Mouse (Mus musculus) forebrain, embryonic 16.5 days (tissue): ENCODE data around the gene Taf8. TPM values are rescaled to one million over a fixed set of nuclear protein-coding genes. Genes with fewer than 3 reads are reported as not detected.

Source experiments
- ATAC-seq: fragments of 200-750 bp; cut with Nextera tagmentation; 2 replicates; pipeline ENCODE4 v1.8.0; 2017; ENCODE audit warnings: mild to moderate bottlenecking, moderate library complexity
- H3K27ac ChIP-seq: fragments of 300-500 bp; sonication (generic); 2 replicates; pipeline ENCODE4 v1.5.1; 2014; ENCODE audit warnings: low read length, control low read depth
- H3K27me3 ChIP-seq: fragments of 300-500 bp; sonication (generic); replicated peaks from 2 replicates; pipeline ENCODE4 v1.6.1; 2014; ENCODE audit warnings: low read length; ENCODE audit not compliant: control insufficient read depth, insufficient read depth
- H3K36me3 ChIP-seq: fragments of 300-500 bp; sonication (generic); 2 replicates; pipeline ENCODE4 v1.6.1; 2014; ENCODE audit not compliant: control insufficient read depth, insufficient read depth
- H3K4me1 ChIP-seq: fragments of 300-500 bp; sonication (generic); replicated peaks from 2 replicates; pipeline ENCODE4 v1.6.1; 2014; ENCODE audit warnings: low read length; ENCODE audit not compliant: control insufficient read depth, insufficient read depth
- H3K4me2 ChIP-seq: fragments of 300-500 bp; sonication (generic); 2 replicates; pipeline ENCODE4 v1.6.1; 2014; ENCODE audit warnings: mild to moderate bottlenecking, low read length, control low read depth
- H3K4me3 ChIP-seq: fragments of 300-500 bp; sonication (generic); replicated peaks from 2 replicates; pipeline ENCODE4 v1.5.1; 2014; ENCODE audit warnings: mild to moderate bottlenecking, low read length, control low read depth
- H3K9ac ChIP-seq: fragments of 300-500 bp; sonication (generic); replicated peaks from 2 replicates; pipeline ENCODE4 v1.6.1; 2014; ENCODE audit warnings: low read depth, low read length, control low read depth
- H3K9me3 ChIP-seq: fragments of 300-500 bp; sonication (generic); 2 replicates; pipeline ENCODE4 v1.6.1; 2016; ENCODE audit warnings: low read length; ENCODE audit not compliant: control insufficient read depth
- WGBS: fragments of 180-500 bp; shearing (Covaris S2); extraction: QIAGEN DNeasy Blood & Tissue Kit; methylation state at CpG from one replicate; pipeline ENCODE4 v1.1.7; 2014; 5-methylcytosine and 5-hydroxymethylcytosine counted together
- polyA plus RNA-seq: library from polyadenylated mRNA; unstranded; fragments of >200 nt; fragmentation: Nextera tagmentation; extraction: Ambion mirVana; gene quantifications from 2 replicates; pipeline ENCODE4 v1.2.1, GENCODE M21; 2015

Gene Taf8
- polyA plus RNA-seq, 1 experiment from 2014 or later, result 24.9 TPM

- Histone ChIP-seq H3K4me3 (no peak overlapping the region), H3K4me1 (no peaks in the 10 kb centered on the region), H3K4me2 (no peak overlapping the region), H3K27me3 (no peaks in the 10 kb centered on the region), H3K36me3 (no peaks in the 10 kb centered on the region), H3K9me3 (no peaks in the 10 kb centered on the region), H3K9ac (no peak overlapping the region), H3K27ac (no peak overlapping the region)
- no peak for ATAC-seq
- WGBS, result 77% methylated on average over 3 of the region's 3 CpGs
These were observed 22.2 kb downstream of the Taf8 start for GRCm38 (mm10) chr17:47479887-47480286.

DNA sequence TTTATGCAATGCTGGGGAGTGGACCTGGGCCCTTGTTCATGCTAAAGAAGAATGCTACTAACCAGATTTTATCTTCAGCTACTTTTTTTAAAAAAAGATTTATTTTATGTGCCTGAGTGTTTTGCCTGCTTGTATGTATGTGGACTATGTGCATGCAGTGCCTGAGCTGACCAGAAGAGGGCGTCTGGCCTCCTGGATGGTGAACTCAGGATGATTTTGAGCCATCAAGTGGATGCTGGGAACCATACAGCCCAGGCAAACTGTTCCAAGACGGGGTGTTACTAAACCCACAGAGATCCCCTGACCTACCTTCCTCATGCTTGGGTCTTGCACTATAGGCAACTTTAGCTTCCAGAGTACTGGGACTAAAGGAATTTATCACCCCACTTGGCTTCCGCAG, 26.4 kb downstream of the Taf8 start:
- 58% methylated on average over 3 of the region's 3 CpGs for WGBS
- Histone ChIP-seq H3K27ac (no peak overlapping the region), H3K9me3 (no peaks in the 10 kb centered on the region), H3K9ac (no peak overlapping the region), H3K4me3 (no peak overlapping the region), H3K27me3 (no peaks in the 10 kb centered on the region), H3K36me3 (no peaks in the 10 kb centered on the region), H3K4me2 (no peak overlapping the region), H3K4me1 (0 out of 2 replicates have a peak, but pooled peaks cover 2% of the 10 kb centered on the region)
- no peak for ATAC-seq

DNA sequence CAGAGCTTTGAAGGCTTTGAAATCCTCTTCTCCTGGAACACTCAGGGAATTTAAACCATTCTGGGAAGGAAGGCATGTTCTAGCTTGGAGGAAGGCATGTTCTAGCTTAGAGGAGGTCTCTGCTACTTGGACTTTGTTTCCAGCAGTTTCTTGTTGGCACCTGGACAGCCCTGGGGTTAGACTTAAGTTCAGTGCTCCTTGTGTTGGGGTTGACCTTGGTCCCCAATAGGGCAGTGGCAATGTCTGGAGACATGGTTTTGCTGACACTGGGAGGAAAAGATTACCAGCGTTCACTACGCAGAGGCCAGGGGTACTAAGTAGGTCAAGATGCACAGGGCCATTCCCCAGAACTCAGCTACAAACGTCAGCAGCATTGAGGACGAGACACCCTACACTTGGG, 26.9 kb downstream of the Taf8 start:
- WGBS, result 83% methylated on average over 4 of the region's 4 CpGs
- Histone ChIP-seq H3K9me3 (no peaks in the 10 kb centered on the region), H3K36me3 (no peaks in the 10 kb centered on the region), H3K27ac (no peak overlapping the region), H3K27me3 (no peaks in the 10 kb centered on the region), H3K9ac (no peak overlapping the region), H3K4me3 (no peak overlapping the region), H3K4me1 (peaks cover 3% of the 10 kb centered on the region; the same call in 1 of the 2 replicates), H3K4me2 (no peak overlapping the region)
- ATAC-seq, result no peak

DNA sequence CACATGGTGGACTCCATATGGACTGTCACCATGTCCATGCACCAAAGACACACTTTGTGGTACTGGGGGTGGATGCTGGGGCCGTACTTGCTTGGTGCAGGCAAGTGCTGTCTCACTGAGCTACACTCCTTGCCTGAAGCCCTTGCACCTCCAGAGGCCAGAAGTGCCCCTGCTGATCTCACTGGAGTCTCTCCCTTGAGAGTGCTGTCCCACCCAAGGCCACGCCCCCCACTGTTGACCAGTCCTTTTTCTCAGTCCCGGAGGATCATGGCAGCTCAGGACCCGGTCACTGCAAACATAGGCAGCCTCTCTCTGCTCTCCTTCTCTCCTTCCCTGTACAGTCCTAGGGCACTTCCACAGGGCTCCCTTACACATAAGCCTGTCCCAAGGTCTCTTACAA, 27.8 kb downstream of the Taf8 start:
- 71% methylated on average over 4 of the region's 4 CpGs for WGBS
- no peaks in the 10 kb centered on the region for H3K27me3 ChIP-seq
- ATAC-seq, result no peak
- no peak overlapping the region for H3K4me2 ChIP-seq
- no peaks in the 10 kb centered on the region for H3K36me3 ChIP-seq
- H3K27ac ChIP-seq, result no peak overlapping the region
- H3K4me3 ChIP-seq, result no peak overlapping the region
- no peaks in the 10 kb centered on the region for H3K9me3 ChIP-seq
- peaks cover 5% of the 10 kb centered on the region; the same call in 1 of the 2 replicates for H3K4me1 ChIP-seq
- H3K9ac ChIP-seq, result no peak overlapping the region

DNA sequence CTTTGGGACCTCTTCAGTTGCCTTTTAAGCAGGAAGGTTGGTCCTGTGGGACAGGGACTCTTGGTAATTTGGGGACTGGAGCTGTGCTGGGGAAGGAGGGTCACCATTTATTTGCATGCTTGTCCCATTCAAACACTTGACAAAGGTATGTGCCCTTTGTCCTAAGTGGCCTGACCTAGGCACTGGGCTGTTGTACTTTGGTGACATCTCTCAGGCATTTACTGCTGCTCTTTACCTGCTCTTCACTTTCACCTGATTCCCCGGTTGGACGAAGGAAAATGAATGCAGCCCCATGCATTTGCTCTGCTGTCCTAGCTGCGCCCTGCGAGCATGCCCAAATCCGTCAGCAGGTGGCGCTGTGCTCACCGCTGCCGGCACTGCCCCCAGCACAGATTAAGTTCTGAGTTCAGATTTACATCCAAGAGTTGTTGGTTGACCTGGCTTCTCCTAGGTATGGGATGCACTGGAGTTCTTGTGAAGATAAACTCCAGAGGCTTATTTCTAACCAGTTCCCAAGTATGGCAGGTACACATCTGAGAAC, 28.6 kb downstream of the Taf8 start:
- no peak for ATAC-seq
- H3K4me2 ChIP-seq, result no peak overlapping the region
- H3K4me1 ChIP-seq, result peaks cover 6% of the 10 kb centered on the region; the same call in 1 of the 2 replicates
- no peak overlapping the region for H3K27ac ChIP-seq
- H3K36me3 ChIP-seq, result no peaks in the 10 kb centered on the region
- H3K9me3 ChIP-seq, result no peaks in the 10 kb centered on the region
- WGBS, result 14% methylated on average over 8 of the region's 8 CpGs
- H3K27me3 ChIP-seq, result peaks cover 1% of the 10 kb centered on the region; the same call in 1 of the 2 replicates
- H3K9ac ChIP-seq, result no peak overlapping the region
- H3K4me3 ChIP-seq, result no peak overlapping the region

DNA sequence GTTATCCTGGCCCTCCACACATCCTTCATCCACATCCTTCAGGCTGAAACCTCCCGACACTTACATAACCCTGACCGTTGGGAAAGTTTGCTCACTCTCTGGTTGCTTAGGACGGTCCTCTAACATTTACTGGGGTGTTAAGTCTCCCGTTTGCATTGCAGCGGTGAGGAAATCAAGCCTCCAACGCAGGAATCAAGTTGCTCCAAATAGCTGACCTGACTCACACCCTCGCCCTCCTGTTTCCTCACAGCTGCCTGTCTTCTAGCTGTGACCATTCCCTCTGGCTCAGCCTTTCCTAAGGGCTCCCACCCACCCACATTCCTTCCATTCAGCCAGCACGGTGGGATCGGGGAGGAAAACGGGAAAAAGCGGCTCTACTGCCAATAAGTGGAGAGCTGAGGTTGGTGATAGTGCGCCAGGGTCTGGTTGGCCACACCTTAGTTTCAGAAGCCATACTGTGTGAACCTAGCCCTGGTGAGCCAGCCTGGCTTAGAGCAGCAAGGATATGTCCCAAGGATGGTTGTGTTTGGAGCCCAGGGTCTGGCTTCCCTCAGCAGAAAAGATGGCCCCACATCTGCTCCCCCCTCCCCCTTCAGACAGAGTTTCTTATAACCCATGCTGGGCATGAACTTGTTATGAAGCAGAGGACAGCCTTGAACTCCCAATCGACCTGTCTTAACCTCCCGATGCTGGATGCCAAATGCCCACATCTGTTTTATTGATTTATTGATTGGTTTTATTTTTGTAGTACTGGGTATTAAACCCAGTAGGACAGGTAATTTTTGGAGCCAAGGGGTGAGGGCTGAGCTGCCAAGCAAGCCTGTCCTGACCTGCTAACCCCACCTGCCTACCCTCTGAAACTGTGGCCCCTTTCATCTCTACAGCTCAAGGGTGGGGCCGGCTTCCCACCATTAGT, 29.4 kb downstream of the Taf8 start:
- WGBS, result 53% methylated on average over 15 of the region's 15 CpGs

DNA sequence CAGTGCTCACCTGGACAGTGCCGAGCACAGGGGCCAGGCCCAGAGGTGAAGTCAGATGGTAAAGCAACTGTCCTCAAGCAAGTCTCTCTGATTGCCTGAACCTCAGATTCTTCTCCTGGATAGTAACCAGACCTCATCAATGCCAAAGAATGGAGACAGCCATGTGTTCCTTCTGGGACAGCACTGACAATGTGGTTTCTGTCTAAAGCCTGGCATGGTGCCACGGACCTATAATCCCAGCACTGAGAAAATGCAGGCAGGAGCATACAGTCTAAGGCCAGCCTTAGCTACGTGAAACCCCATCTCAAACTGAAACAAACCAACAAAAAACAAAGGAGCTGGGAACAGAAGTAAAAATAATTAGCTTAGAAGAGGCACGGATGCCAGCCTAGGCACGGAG, 31.4 kb downstream of the Taf8 start:
- H3K4me1 ChIP-seq, result peaks cover 10% of the 10 kb centered on the region; the same call in 1 of the 2 replicates
- H3K27ac ChIP-seq, result no peak overlapping the region
- H3K9me3 ChIP-seq, result no peaks in the 10 kb centered on the region
- H3K9ac ChIP-seq, result no peak overlapping the region
- no peaks in the 10 kb centered on the region for H3K36me3 ChIP-seq
- WGBS, result 39% methylated on average over 5 of the region's 5 CpGs
- ATAC-seq, result 0 out of 2 replicates have a peak, but pooled peaks have one; percentile 33
- no peak overlapping the region for H3K4me3 ChIP-seq
- peaks cover 19% of the 10 kb centered on the region for H3K27me3 ChIP-seq
- no peak overlapping the region for H3K4me2 ChIP-seq

More for the DNA sequence above, 29.4 kb downstream of the Taf8 start:
- Histone ChIP-seq H3K9me3 (no peaks in the 10 kb centered on the region), H3K9ac (no peak overlapping the region), H3K4me3 (no peak overlapping the region), H3K27ac (no peak overlapping the region), H3K27me3 (peaks cover 8% of the 10 kb centered on the region), H3K4me2 (no peak overlapping the region), H3K4me1 (peaks cover 10% of the 10 kb centered on the region; the same call in 1 of the 2 replicates), H3K36me3 (no peaks in the 10 kb centered on the region)
- ATAC-seq, result no peak

- H3K4me3 ChIP-seq, result no peak overlapping the region
- no peak overlapping the region for H3K9ac ChIP-seq
- WGBS, result 81% methylated on average over 4 of the region's 4 CpGs
- ATAC-seq, result no peak
- no peaks in the 10 kb centered on the region for H3K9me3 ChIP-seq
- H3K36me3 ChIP-seq, result no peaks in the 10 kb centered on the region
- peaks cover 10% of the 10 kb centered on the region; the same call in 1 of the 2 replicates for H3K4me1 ChIP-seq
- no peak overlapping the region for H3K4me2 ChIP-seq
- H3K27me3 ChIP-seq, result peaks cover 19% of the 10 kb centered on the region
- no peak overlapping the region for H3K27ac ChIP-seq
These were observed 32.0 kb downstream of the Taf8 start for GRCm38 (mm10) chr17:47470121-47470520.

DNA sequence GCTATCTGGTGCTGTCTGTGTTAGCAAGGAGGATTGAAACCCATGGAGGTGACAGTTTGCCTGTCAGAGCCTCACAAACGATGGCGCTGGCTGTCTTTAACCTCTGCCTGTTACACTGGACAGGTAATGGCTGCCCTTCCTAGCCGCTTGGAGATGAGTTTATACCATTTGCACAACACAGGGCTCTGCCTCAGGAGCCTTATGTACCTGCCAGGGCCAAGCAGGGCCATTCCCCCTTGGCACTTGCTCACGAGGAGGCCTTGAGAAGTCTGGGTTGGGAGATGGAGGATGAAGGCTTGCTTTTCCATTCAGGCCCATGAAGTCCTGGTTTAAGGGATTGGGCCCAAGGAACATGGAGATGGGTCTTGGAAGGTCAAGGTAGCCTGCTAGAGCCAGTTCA, 32.5 kb downstream of the Taf8 start:
- no peak overlapping the region for H3K9ac ChIP-seq
- H3K36me3 ChIP-seq, result no peaks in the 10 kb centered on the region
- peaks cover 10% of the 10 kb centered on the region; the same call in 1 of the 2 replicates for H3K4me1 ChIP-seq
- ATAC-seq, result no peak
- no peaks in the 10 kb centered on the region for H3K9me3 ChIP-seq
- 83% methylated on average over 4 of the region's 4 CpGs for WGBS
- H3K27ac ChIP-seq, result no peak overlapping the region
- peaks cover 19% of the 10 kb centered on the region for H3K27me3 ChIP-seq
- no peak overlapping the region for H3K4me2 ChIP-seq
- H3K4me3 ChIP-seq, result no peak overlapping the region
